Mouse (Mus musculus): ENCODE measurements around the gene Mmp23. TPM values are rescaled to one million over a fixed set of nuclear protein-coding genes. Genes with fewer than 3 reads are reported as not detected.
A peak's percentile ranks its signal among the peaks of the same experiment; 100 is the strongest.
"Not testable (repeated sequence)": the region's sequence is repeated elsewhere in the genome, so short reads cannot be mapped to it uniquely, and the experiment has no call there.

Gene Mmp23
- polyA plus RNA-seq, 1 experiment: 11.7 TPM

- H3K9me3 ChIP-seq (replicated peaks; ENCODE audit: control insufficient read depth, insufficient read depth, low read length, poor library complexity, severe bottlenecking): no peaks in the 10 kb centered on the region
- no peak overlapping the region for H3K27ac ChIP-seq (ENCODE audit: insufficient read depth, low read length)
- H3K4me3 ChIP-seq (ENCODE audit: low read depth, low read length): peak overlapping the region; percentile 65
- peak overlapping the region; percentile 79 for H3K9ac ChIP-seq (ENCODE audit: low read depth, poor library complexity, severe bottlenecking)
- H3K27me3 ChIP-seq (ENCODE audit: control insufficient read depth, insufficient read depth, low read length, poor library complexity, severe bottlenecking): no peaks in the 10 kb centered on the region
- peaks cover 23% of the 10 kb centered on the region for H3K36me3 ChIP-seq (ENCODE audit: control insufficient read depth, insufficient read depth, low read length, poor library complexity, severe bottlenecking)
- H3K4me1 ChIP-seq (ENCODE audit: control insufficient read depth, insufficient read depth, low read length): peaks cover 5% of the 10 kb centered on the region
- TF ChIP-seq CTCF (IDR thresholded peaks at IDR 0.05; ENCODE audit: low read depth, low read length) (no peak), EP300 (IDR thresholded peaks at IDR 0.05; ENCODE audit: insufficient read depth, low read depth, low read length) (no peak), POLR2A (IDR thresholded peaks at IDR 0.05; ENCODE audit: insufficient read depth, low read length) (no peak)
Measured at GRCm38 (mm10) chr4:155652283-155653085, 700 bp downstream of the Mmp23 start.

- Histone ChIP-seq H3K9me3 (replicated peaks; ENCODE audit: control insufficient read depth, insufficient read depth, low read length, poor library complexity, severe bottlenecking) (no peaks in the 10 kb centered on the region), H3K4me3 (ENCODE audit: low read depth, low read length) (peak overlapping the region; percentile 65), H3K27me3 (ENCODE audit: control insufficient read depth, insufficient read depth, low read length, poor library complexity, severe bottlenecking) (no peaks in the 10 kb centered on the region), H3K27ac (ENCODE audit: insufficient read depth, low read length) (no peak overlapping the region), H3K9ac (ENCODE audit: low read depth, poor library complexity, severe bottlenecking) (peak overlapping the region; percentile 79; the same call in 1 of the 2 replicates), H3K4me1 (ENCODE audit: control insufficient read depth, insufficient read depth, low read length) (peaks cover 5% of the 10 kb centered on the region), H3K36me3 (ENCODE audit: control insufficient read depth, insufficient read depth, low read length, poor library complexity, severe bottlenecking) (peaks cover 25% of the 10 kb centered on the region)
- TF ChIP-seq EP300 (IDR thresholded peaks at IDR 0.05; ENCODE audit: insufficient read depth, low read depth, low read length) (no peak), POLR2A (IDR thresholded peaks at IDR 0.05; ENCODE audit: insufficient read depth, low read length) (no peak), CTCF (IDR thresholded peaks at IDR 0.05; ENCODE audit: low read depth, low read length) (no peak)
Measured at GRCm38 (mm10) chr4:155651553-155652269, 1.5 kb downstream of the Mmp23 start.

- Histone ChIP-seq H3K4me3 (ENCODE audit: low read depth, low read length) (no peak overlapping the region), H3K36me3 (ENCODE audit: control insufficient read depth, insufficient read depth, low read length, poor library complexity, severe bottlenecking) (peaks cover 28% of the 10 kb centered on the region), H3K9me3 (replicated peaks; ENCODE audit: control insufficient read depth, insufficient read depth, low read length, poor library complexity, severe bottlenecking) (no peaks in the 10 kb centered on the region), H3K9ac (ENCODE audit: low read depth, poor library complexity, severe bottlenecking) (no peak overlapping the region), H3K27me3 (ENCODE audit: control insufficient read depth, insufficient read depth, low read length, poor library complexity, severe bottlenecking) (no peaks in the 10 kb centered on the region), H3K4me1 (ENCODE audit: control insufficient read depth, insufficient read depth, low read length) (peaks cover 5% of the 10 kb centered on the region), H3K27ac (ENCODE audit: insufficient read depth, low read length) (no peak overlapping the region)
- TF ChIP-seq CTCF (IDR thresholded peaks at IDR 0.05; ENCODE audit: low read depth, low read length): no peak
- no peak for TF ChIP-seq EP300 (IDR thresholded peaks at IDR 0.05; ENCODE audit: insufficient read depth, low read depth, low read length)
- no peak for TF ChIP-seq POLR2A (IDR thresholded peaks at IDR 0.05; ENCODE audit: insufficient read depth, low read length)
Measured at GRCm38 (mm10) chr4:155649355-155649754, 3.8 kb downstream of the Mmp23 start.

- Histone ChIP-seq H3K4me3 (ENCODE audit: low read depth, low read length) (no peak overlapping the region), H3K36me3 (ENCODE audit: control insufficient read depth, insufficient read depth, low read length, poor library complexity, severe bottlenecking) (peaks cover 43% of the 10 kb centered on the region), H3K27me3 (ENCODE audit: control insufficient read depth, insufficient read depth, low read length, poor library complexity, severe bottlenecking) (no peaks in the 10 kb centered on the region), H3K27ac (ENCODE audit: insufficient read depth, low read length) (no peak overlapping the region), H3K9ac (ENCODE audit: low read depth, poor library complexity, severe bottlenecking) (no peak overlapping the region), H3K4me1 (ENCODE audit: control insufficient read depth, insufficient read depth, low read length) (no peaks in the 10 kb centered on the region), H3K9me3 (replicated peaks; ENCODE audit: control insufficient read depth, insufficient read depth, low read length, poor library complexity, severe bottlenecking) (no peaks in the 10 kb centered on the region)
- TF ChIP-seq POLR2A (IDR thresholded peaks at IDR 0.05; ENCODE audit: insufficient read depth, low read length): no peak
- TF ChIP-seq EP300 (IDR thresholded peaks at IDR 0.05; ENCODE audit: insufficient read depth, low read depth, low read length): no peak
- no peak for TF ChIP-seq CTCF (IDR thresholded peaks at IDR 0.05; ENCODE audit: low read depth, low read length)
Measured at GRCm38 (mm10) chr4:155645721-155646120, 7.5 kb downstream of the Mmp23 start.

DNA sequence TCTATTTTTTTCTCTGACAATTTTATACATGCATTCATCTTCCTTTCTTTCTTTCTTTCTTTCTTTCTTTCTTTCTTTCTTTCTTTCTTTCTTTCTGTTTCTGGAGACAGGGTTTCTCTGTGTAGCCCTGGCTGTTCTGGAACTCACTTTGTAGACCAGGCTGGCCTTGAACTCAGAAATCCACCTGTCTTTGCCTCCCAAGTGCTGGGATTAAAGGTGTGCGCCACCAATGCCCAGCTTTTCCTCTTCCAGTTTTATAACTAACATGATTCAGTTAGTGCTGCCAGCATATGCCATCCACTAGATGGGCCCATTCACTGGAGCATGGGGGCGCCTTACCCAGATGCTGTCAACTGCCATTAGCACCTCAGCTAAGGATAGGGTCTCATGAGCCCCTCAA, 7.9 kb downstream of the Mmp23 start, which contains the start of gene Gm10563:
Gene Gm10563 (minus strand): TSS at position 101 of the 400 bp plus-strand sequence.
- H3K36me3 ChIP-seq (ENCODE audit: control insufficient read depth, insufficient read depth, low read length, poor library complexity, severe bottlenecking): peaks cover 47% of the 10 kb centered on the region
- H3K4me1 ChIP-seq (ENCODE audit: control insufficient read depth, insufficient read depth, low read length); H3K27me3 ChIP-seq (ENCODE audit: control insufficient read depth, insufficient read depth, low read length, poor library complexity, severe bottlenecking); H3K9me3 ChIP-seq (replicated peaks; ENCODE audit: control insufficient read depth, insufficient read depth, low read length, poor library complexity, severe bottlenecking); H3K4me3 ChIP-seq (ENCODE audit: low read depth, low read length); H3K9ac ChIP-seq (ENCODE audit: low read depth, poor library complexity, severe bottlenecking); H3K27ac ChIP-seq (ENCODE audit: insufficient read depth, low read length): not testable (repeated sequence)

DNA sequence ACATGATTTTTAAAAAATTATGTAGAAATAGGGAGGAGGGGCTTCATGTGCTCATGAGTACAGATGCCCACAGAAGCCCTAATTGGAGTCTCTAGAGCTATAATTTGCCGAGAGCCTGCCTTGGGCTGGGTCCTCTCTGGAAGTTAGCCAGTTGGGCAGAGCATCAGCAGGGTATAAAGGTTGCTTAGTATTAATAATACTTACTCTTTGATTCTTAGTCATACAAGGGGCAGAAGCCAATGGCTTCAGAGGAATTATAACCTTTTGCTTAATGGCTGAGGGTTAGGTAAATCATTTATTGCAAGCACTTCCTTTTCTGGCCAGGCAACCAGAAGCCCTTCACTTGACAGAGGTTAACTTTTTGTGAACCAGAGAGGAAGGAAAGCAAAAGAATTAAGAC, 9.7 kb downstream of the Mmp23 start:
- H3K4me1 ChIP-seq (ENCODE audit: control insufficient read depth, insufficient read depth, low read length): no peaks in the 10 kb centered on the region
- H3K27ac ChIP-seq (ENCODE audit: insufficient read depth, low read length): no peak overlapping the region
- no peak for TF ChIP-seq EP300 (IDR thresholded peaks at IDR 0.05; ENCODE audit: insufficient read depth, low read depth, low read length)
- H3K4me3 ChIP-seq (ENCODE audit: low read depth, low read length): no peak overlapping the region
- no peaks in the 10 kb centered on the region for H3K27me3 ChIP-seq (ENCODE audit: control insufficient read depth, insufficient read depth, low read length, poor library complexity, severe bottlenecking)
- peaks cover 40% of the 10 kb centered on the region for H3K36me3 ChIP-seq (ENCODE audit: control insufficient read depth, insufficient read depth, low read length, poor library complexity, severe bottlenecking)
- no peak overlapping the region for H3K9ac ChIP-seq (ENCODE audit: low read depth, poor library complexity, severe bottlenecking)
- no peaks in the 10 kb centered on the region for H3K9me3 ChIP-seq (replicated peaks; ENCODE audit: control insufficient read depth, insufficient read depth, low read length, poor library complexity, severe bottlenecking)
